Mouse (Mus musculus) forelimb bud, embryonic 11.5 days (tissue): Measurements from ENCODE around the gene Btbd35f15.
"Not testable (repeated sequence)": the region's sequence is repeated elsewhere in the genome, so short reads cannot be mapped to it uniquely, and the experiment has no call there.

Experiments used
- DNase-seq: peaks from one replicate; pipeline ENCODE4 v3.0.0-alpha.2; 2012; ENCODE audit warnings: low read depth, low spot score

Gene Btbd35f15

GRCm38 (mm10) chrX:33577214-33577613 is at the start of gene Btbd35f15:
TSS of gene Btbd35f15 (minus strand) at chrX:33577314.
- not testable (repeated sequence) for DNase-seq
